Mouse (Mus musculus) heart, adult 10 weeks (tissue): Measurements from ENCODE around the gene Zfp583. TPM values are rescaled to one million over a fixed set of nuclear protein-coding genes. Genes with fewer than 3 reads are reported as not detected.

ENCODE experiments used
- polyA plus RNA-seq: library from polyadenylated mRNA; stranded (reverse); fragments of 350-450 nt; fragmentation: Illumina TruSeq; extraction: RNeasy Lipid Tissue Mini Kit (QIAGEN cat#74804); gene quantifications from one replicate; pipeline ENCODE4 v1.2.3, GENCODE M21; 2014; ENCODE audit warnings: low read depth, low replicate concordance

The Zfp583 gene
- 3.0 TPM for polyA plus RNA-seq

GRCm38 (mm10) chr7:6331233-6331956 lies at the start of gene Zfp583:
TSS of gene Zfp583 (minus strand) at chr7:6331285.

GRCm38 (mm10) chr7:6363047-6363488 lies 32.0 kb upstream of the Zfp583 start, which contains the start of gene Zfp78:
TSS of gene Zfp78 (plus strand) at chr7:6363280.

GRCm38 (mm10) chr7:6343501-6344071 lies 12.5 kb upstream of the Zfp583 start, which contains the start of gene Gm3854:
TSS of gene Gm3854 (plus strand) at chr7:6343759.

GRCm38 (mm10) chr7:6285842-6286705 lies 45.0 kb downstream of the Zfp583 start, which contains the start of gene Zfp667:
TSS of gene Zfp667 (plus strand) at chr7:6286579.

Other genes with a start within 250 kb of the Zfp583 start
- 27.4 TPM for gene Zfp787, start 175.3 kb downstream of the Zfp583 start, polyA plus RNA-seq
- 5.7 TPM for gene Zfp444, start 159.1 kb downstream of the Zfp583 start, polyA plus RNA-seq
- gene Galp, start 134.2 kb downstream of the Zfp583 start, polyA plus RNA-seq: not detected
- not detected for gene Zscan5b, start 109.0 kb downstream of the Zfp583 start, polyA plus RNA-seq
- gene Epp13, start 78.6 kb downstream of the Zfp583 start, polyA plus RNA-seq: not detected
- 3.1 TPM for gene Zfp667, start 44.7 kb downstream of the Zfp583 start, polyA plus RNA-seq
- gene Gm3854, start 12.5 kb upstream of the Zfp583 start, polyA plus RNA-seq: 0.47 TPM
- 2.1 TPM for gene Zfp78, start 32.0 kb upstream of the Zfp583 start, polyA plus RNA-seq
- 6.3 TPM for gene Zfp28, start 52.0 kb upstream of the Zfp583 start, polyA plus RNA-seq
- gene Smim17, start 67.4 kb upstream of the Zfp583 start, polyA plus RNA-seq: not detected
- not detected for gene Gm20715, start 79.0 kb upstream of the Zfp583 start, polyA plus RNA-seq
- not detected for gene Olfr1344, start 107.4 kb upstream of the Zfp583 start, polyA plus RNA-seq
- not detected for gene Olfr1336, start 124.9 kb upstream of the Zfp583 start, polyA plus RNA-seq
- gene Olfr1346, start 135.8 kb upstream of the Zfp583 start, polyA plus RNA-seq: not detected
- not detected for gene Olfr5, start 155.7 kb upstream of the Zfp583 start, polyA plus RNA-seq
- gene Olfr1347, start 168.5 kb upstream of the Zfp583 start, polyA plus RNA-seq: not detected
- gene Olfr1348, start 177.5 kb upstream of the Zfp583 start, polyA plus RNA-seq: not detected
- not detected for gene Olfr1349, start 191.7 kb upstream of the Zfp583 start, polyA plus RNA-seq
- gene Olfr1350, start 233.6 kb upstream of the Zfp583 start, polyA plus RNA-seq: not detected